In the genomic region with DNA sequence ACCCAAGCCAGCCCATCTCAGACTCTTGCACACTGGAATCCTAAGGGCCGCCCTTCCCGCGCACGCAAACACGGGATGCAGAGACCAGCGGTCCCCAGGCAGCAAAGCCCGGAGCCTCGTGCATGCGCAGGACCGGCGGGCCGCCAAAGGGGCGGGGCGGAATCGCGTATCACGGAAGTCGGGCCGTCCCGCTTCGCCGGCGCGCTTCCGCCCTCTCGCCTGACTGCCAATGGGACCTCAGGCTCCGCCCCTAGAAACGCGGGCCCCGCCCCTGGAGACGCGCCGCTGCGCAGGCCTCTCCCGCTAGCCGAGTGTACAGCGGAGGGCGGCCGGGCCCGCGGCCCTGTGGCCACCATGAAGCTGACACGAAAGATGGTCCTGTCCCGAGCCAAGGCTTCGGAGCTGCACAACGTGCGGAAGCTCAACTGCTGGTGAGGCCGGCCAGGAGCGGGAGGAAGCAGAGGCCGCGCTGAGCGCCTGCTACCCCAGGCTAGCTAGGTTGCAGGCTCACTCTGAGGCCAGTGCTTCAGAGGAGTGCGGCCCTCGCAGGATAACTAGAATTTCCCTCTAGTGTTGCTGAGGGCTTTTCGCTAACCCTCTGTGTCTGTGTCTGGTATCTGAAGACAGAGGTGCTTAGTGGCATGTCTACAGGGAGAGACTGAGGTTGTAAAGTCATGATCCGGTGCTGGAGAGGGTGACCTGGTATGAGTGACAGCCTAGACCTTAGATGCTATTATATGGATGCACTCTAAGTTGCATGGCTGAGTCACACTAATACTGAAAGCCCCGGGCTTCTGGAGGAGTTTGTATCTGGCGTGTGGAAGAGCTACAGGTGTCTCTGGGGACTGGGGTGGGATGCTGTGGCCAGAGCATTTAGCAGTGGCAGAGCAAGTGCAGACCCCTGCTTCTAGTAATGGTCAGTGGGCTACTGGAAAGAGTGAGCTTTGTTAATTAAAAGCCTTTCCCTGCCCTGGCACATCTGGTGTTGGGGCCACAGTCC, we compare ENCODE assay signal across 8 mouse cellular contexts. TPM values are rescaled to one million over a fixed set of nuclear protein-coding genes. Genes with fewer than 3 reads are reported as not detected.
DNase-seq lines count a peak whose midpoint lies in the region; ATAC-seq and TF ChIP-seq lines count a peak whose summit lies in the region.

Gene 1810043G02Rik, plus strand, starts transcription at position 174 of the 1,000 bp plus-strand sequence.

- no peaks in the 10 kb centered on the region; the same call in 1 of the 2 replicates for H3K4me1 ChIP-seq in cortical plate, adult 2 months (ENCODE audit: control insufficient read depth, insufficient read depth, low read length)
- peaks cover 42% of the 10 kb centered on the region for H3K4me1 ChIP-seq in megakaryocyte, embryonic 14.5 days

- H3K27ac ChIP-seq in cortical plate, adult 2 months (ENCODE audit: insufficient read depth, low read length): peak within 1 kb of the TSS; percentile 9

- no peak for TF ChIP-seq CTCF in cortical plate, adult 2 months (IDR thresholded peaks at IDR 0.05; ENCODE audit: extremely low read depth, insufficient read depth, low read length)

- peak; percentile 73 for TF ChIP-seq POLR2A in cortical plate, adult 2 months (IDR thresholded peaks at IDR 0.05; ENCODE audit: extremely low read depth, insufficient read depth, low read length)

- peak within 1 kb of the TSS; percentile 80 for H3K4me3 ChIP-seq in cortical plate, adult 2 months (ENCODE audit: insufficient read depth, low read length)
- H3K4me3 ChIP-seq in megakaryocyte, embryonic 14.5 days (replicated peaks): peak within 1 kb of the TSS; percentile 98

- peaks cover 28% of the 10 kb centered on the region for H3K27me3 ChIP-seq in megakaryocyte, embryonic 14.5 days (replicated peaks)

- no peaks in the 10 kb centered on the region for H3K9me3 ChIP-seq in megakaryocyte, embryonic 14.5 days

- peaks cover 17% of the 10 kb centered on the region for H3K36me3 ChIP-seq in megakaryocyte, embryonic 14.5 days (replicated peaks; ENCODE audit: low read length)

- DNase-seq in gastrocnemius, adult 8-10 months (ENCODE audit: low spot score in 2 of 2): peak; percentile 99 to 100
- peak; percentile 86 for DNase-seq in hindlimb bud, embryonic 11.5 days (ENCODE audit: extremely low spot score, low read depth, low spot score)
- DNase-seq in left cerebral cortex, adult 8-10 months (ENCODE audit: low spot score in 2 of 2): peak; percentile 98 to 99
- DNase-seq in right cerebral cortex, postnatal 10 days (ENCODE audit: low spot score in 2 of 2): peak; percentile 99
- DNase-seq in urinary bladder, postnatal 25 days (ENCODE audit: low spot score): peak; percentile 99

- peak; percentile 97 for ATAC-seq in activated CD4-positive, CD25-positive, alpha-beta regulatory T cell, adult 4 months

RNA-seq across cellular contexts. Expression of gene 1810043G02Rik, which starts in this region (rescaled TPM):
- 10 to 100 TPM in 1 of 2 experiments, 1 to 10 TPM in 1; 7.1 to 11.1 TPM for polyA plus RNA-seq in activated CD4-positive, CD25-positive, alpha-beta regulatory T cell, adult 4 months (2017; shearing (Covaris generic))
- polyA plus RNA-seq in cortical plate, adult 2 months (2012; rRNA removed): 74.0 and 74.4 TPM in 2 replicates
- 1 to 10 TPM; 3.2 to 4.7 (median 3.4) TPM for total RNA-seq in gastrocnemius, adult 8-10 months (2022)
- total RNA-seq in left cerebral cortex, adult 8-10 months (2022): 10 to 100 TPM; 28.1 to 37.1 (median 34.4) TPM
- polyA plus RNA-seq in megakaryocyte, embryonic 14.5 days (2012; ENCODE audit: insufficient read depth, low replicate concordance): 10.0 and 22.2 TPM in 2 replicates

Comparison
In these comparisons a context has a peak if more than half of its experiments do, and no peak if none do; other contexts are left out.
1. Peak in every context shown above with its lines: DNase-seq, ATAC-seq, H3K4me3 ChIP-seq and H3K27ac ChIP-seq.
2. RNA of gene 1810043G02Rik (total RNA-seq): 28.1 to 37.1 TPM in left cerebral cortex, adult 8-10 months; 3.2 to 4.7 TPM in gastrocnemius, adult 8-10 months; every median in the first group is over 4 times any median in the second.